Mouse (Mus musculus) heart, postnatal 25 days (tissue): ENCODE results near the gene Slc5a3. TPM values are rescaled to one million over a fixed set of nuclear protein-coding genes. Genes with fewer than 3 reads are reported as not detected.

ENCODE experiments used
- DNase-seq: peaks from one replicate; pipeline ENCODE4 v3.0.0; 2022; ENCODE audit warnings: low spot score
- intact Hi-C: fragments of 180-260 bp; cut with DNase I; formaldehyde crosslinking; loops from one replicate; pipeline ENCODE4 v1.15.1; 2025
- total RNA-seq, 2 experiments: library from RNA; stranded (reverse); gene quantifications; 2 replicates each; pipeline ENCODE4 v1.2.3; 2021

Gene Slc5a3
- total RNA-seq, 2 experiments from 2014 or later = 6.3 to 7.7 TPM

DNA sequence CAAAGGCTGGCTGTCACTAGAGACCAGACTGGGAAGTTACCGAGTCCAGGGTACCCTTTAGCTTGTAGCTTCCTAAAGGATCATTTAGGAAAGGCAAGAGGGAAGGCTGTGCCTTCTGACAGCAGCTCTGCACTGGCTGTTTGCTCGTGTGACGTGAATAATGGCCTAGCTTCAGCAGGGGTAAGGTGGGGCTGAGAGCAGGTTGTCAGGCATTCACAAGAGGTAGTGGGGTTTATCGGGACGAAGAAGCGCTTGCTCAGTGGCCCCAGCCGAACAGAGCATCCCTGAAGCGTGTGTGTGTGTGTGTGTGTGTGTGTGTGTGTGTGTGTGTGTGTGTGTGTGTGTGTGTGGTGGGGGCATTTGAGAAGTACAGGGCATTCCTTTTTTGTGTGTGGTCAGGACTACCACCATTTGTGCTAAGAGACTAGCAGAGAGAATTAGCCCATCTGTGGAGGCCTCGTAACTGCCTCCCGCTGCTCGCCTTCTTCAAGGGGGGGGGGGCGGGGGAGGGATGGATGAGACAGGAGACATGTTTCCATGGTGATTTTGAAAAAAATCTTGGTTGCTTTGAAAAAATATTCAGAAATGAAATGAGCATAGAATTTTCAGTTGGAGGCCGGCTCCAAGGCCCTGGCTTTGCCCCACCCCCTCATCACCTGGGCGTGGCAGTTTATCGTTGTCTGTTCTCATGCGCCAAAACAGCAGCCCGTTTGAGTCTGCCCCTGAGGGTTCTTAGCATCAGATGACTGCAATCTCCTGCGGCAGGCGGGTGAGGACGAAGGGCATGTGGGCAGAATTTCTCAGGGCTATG is 57.7 kb downstream of the Slc5a3 start:
- intact Hi-C loops = no loop called here
- DNase-seq = no peak

DNA sequence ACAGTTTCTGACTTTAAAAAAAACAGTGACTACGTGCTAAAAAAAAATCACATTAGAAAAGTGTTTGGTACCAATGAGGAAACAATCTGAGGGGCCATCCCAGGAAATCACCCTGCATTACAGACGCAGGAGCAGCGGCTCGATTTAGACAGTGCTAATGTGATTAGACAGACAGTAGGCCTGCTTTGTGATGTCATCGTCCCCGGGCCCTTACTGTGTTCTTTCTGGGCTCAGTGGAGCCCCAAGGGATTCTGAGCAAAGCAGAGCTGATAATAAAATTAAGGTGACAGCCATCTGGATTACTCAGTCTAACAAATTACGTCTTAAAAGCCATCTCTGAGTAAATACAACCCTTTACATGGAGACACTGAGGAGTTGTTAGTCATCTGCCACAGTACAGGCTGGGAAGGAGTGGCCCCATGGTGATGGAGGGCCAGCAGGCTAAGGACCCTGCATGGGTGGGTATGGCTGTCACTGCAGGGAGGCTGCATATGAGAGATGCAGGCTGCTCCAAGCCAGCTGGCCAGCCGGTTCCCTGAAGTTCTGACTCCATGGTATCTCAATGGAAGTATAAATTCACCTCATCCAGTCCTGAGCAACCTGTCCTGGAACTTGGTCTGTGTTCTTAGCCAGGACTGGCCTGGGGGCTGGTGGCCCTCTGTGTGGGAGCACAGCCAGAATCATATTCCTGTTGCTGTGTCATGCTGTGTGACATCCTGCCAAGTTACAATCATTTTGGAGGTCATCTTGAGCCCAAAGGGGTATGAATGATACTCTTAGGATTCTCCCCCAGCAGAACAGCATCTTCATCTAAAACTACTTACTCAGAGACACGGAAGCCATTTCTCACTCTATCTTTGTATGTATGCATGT is 59.5 kb downstream of the Slc5a3 start:
- no peak for DNase-seq
- intact Hi-C loops = no loop called here

DNA sequence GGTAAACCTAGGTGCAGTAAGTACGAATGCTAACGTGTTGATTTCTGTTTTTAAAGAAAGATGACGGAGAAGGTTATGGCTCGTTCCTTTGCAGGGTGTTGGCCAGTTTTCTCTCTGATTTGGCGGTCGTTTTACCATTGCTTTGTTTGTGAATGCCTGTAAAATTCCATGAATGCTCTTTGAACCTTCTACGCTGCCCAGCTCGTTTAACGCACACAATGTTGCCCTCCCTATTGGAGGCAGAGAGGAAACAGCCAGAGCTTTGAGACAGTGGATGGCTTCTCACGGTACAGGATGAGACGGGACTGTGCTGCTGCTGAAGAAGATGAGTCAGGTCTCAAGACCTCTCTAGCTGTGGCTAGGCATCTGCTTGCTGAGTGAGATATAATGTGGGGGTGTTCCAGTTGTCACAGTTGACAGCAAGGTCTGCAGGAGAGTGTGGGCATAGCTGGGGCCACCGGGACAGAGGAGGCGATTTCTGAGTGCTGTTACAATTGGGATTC is 60.9 kb downstream of the Slc5a3 start:
- intact Hi-C loops = no loop called here
- DNase-seq = no peak

DNA sequence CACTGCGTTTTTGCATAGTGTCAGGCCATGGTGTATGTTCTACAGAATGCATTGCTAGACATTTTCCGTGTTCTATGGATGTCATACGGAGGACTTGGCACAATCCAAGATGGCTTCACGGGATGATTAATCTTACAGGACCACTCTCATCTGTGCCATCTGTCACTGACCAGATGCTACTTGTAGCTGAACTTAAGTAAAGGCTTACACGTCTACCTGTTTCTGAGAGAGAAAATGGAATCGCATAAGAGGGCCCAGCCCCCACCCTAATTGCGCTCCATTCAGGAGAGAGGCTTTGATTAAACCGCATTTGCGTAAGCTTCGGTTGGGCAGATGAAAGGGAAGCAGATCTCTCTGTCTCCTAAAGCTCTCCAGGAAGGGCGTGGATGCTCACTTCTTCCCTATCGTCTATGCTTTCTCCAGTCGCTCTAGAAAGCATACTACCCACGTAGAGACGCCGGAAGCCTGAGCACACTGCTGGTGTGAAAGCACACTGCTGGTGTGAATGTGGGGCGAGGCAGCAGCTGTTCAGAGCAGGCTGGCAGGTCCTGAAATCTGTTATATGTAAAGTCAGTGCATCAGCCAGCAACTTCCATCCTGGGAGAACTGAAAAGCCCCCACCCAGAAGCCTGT is 62.9 kb downstream of the Slc5a3 start:
- no peak for DNase-seq
- intact Hi-C loops = no loop called here

DNA sequence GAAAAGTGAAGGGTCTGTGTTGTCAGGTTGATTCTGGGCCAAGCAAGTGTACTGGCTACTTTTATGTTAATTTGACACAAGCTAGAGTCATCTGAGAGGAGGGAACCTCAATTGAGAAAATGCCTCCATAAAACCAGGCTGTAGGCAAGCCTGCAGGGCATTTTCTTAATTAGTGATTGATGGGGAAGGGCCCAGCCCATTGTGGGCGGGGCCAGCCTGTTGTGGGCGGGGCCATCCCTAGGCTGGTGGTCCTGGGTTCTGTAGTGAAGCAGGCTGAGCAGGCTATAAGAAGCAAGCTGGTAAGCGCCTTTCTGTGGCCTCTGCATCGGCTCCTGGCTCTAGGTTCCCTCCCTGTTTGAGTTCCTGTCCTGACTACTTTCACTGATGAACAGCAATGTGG is 69.1 kb downstream of the Slc5a3 start:
- DNase-seq = no peak
- intact Hi-C loops = no loop called here

DNA sequence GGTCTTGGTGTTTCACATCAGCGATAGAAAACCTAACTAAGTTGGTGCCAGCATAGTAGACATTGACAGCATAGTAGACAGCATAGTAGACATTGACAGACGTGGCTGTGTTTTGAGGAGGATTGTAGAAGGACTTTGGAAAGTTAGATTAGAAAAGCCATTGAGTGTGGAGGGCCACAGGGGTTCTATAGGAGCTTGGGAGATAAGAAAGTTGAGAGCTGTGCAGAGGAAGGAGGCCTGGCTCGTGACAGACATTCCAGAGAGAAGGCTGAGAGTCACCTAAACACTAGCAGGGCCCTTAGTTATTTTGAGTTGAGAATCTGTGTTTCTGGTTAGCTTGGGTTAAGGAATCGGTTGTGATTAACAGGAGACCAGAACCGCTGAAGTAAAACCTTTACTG is 69.5 kb downstream of the Slc5a3 start:
- no peak for DNase-seq
- intact Hi-C loops = no loop called here

DNA sequence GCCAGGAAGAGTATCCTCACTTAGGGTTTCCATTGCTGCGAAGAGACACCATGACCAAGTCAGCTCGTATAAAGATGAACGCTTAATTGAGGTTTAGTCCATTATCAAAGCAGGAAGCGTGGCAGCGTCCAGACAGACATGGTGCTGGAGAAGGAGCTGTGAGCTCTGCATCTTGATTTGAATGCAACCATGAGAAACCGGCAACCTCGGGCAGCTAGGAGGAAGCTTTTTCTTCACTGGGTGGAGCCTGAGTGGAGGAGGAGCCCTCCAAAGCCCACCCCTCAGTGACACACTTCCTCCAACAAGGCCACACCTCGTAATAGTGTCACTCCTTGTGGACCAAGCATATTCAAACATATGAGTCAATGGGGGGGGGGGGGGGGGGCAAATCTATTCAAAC is 71.7 kb downstream of the Slc5a3 start:
- intact Hi-C loops = no loop called here
- no peak for DNase-seq

DNA sequence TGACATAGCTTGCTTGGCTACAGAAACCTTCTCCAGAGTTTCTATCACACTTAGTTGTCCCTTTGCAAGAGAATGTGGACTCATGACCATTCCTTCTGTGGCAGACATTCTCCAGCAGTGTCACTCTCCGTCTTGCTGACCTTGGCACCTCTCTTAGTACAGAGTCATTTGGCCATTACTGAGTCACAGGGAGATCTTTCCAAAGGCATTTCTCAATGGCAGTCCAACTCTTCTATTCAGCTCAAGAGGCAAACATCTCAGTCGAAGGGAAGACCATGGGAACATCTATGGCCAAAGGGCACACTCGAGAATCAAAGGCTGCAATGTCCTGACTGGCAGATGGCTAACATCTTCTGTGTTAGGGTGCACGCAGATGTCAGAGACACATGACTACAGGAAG is 74.4 kb downstream of the Slc5a3 start:
- DNase-seq = no peak
- intact Hi-C loops = no loop called here

DNA sequence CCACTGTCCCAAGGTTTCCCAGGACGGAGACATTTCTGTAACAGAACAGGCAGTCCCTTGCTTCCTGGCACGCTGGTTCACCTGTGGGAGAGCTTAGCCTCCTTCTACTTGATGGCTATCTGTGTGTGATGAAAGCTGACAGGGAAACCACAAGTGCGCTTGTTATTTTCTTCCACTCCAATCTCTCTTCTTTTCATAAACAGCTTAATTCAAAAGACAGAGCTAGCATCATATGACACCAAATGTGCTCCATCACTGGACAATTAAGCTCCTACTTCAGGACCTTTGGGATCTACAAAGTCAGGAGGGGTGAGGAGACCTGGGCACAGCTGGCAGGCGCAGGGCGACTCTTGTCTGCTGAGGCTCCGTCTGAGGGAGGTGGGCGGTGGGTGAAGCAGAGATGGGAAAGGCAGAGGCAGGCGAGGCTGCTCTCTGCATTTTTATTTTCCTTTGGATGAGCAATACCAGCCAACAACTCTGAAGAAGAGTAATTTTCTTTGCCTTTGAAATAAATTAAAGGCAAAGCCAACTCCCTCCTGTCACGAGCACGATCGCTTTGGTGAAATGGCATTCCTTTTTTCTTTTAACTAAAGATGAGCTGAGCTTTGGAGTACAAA is 76.1 kb downstream of the Slc5a3 start:
- no peak for DNase-seq
- intact Hi-C loops = no loop called here

DNA sequence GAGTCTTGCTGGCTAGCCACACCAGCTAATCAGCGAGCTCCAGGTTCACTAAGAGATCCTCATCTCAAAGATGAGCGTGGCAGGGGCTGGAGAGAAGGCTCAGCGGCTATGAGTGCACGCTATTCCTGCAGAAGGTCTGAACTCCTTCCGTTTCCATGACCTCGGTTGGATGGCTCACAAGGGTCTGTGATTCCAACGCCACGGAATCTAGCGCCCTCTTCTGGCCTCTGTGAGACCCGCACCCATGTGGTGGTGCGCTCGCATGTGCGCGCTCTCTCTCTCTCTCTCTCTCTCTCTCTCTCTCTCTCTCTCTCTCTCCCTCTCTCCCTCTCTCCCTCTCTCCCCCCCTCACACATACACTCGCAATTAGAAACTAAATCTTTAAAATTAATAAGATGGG is 78.2 kb downstream of the Slc5a3 start:
- no peak for DNase-seq
- intact Hi-C loops = no loop called here

Other genes starting within 250 kb of the Slc5a3 start
- gene Mrps6, start 52 bp upstream of the Slc5a3 start, total RNA-seq = 10 to 100 TPM; 60.6 to 63.2 TPM
- gene Gm49711, start within 50 bp of the Slc5a3 start, total RNA-seq = not detected
- not detected for gene Kcne2, start 234.1 kb downstream of the Slc5a3 start, total RNA-seq
- 10 to 100 TPM; 75.9 to 77.2 TPM for gene Smim11, start 243.0 kb downstream of the Slc5a3 start, total RNA-seq